Mouse (Mus musculus) layer of hippocampus, postnatal 10 days (tissue): ENCODE results near the gene Ttl. TPM values are rescaled to one million over a fixed set of nuclear protein-coding genes. Genes with fewer than 3 reads are reported as not detected.

Experiments
- DNase-seq, 2 experiments: peaks; one replicate each; pipeline ENCODE4 v3.0.0; 2021; ENCODE audit warnings: low spot score in 2 of 2
- long read RNA-seq: library from polyadenylated mRNA; stranded (forward); transcript quantifications from one replicate; pipeline ENCODE4 v2.0.0, GENCODE M21; 2023
- total RNA-seq, 2 experiments: library from RNA; stranded (reverse); gene quantifications; 2 replicates each; pipeline ENCODE4 v1.2.3; 2021

Gene Ttl
- total RNA-seq = 10 to 100 TPM; 61.4 to 62.4 TPM
- long read RNA-seq, full-length matches to known transcripts = 30 of 47 reads
- long read RNA-seq, partial matches to known transcripts = 3 of 47 reads
- long read RNA-seq, other reads (novel, unspliced or antisense) = 14 of 47 reads

GRCm38 (mm10) chr2:129065437-129066282, at the start of gene Ttl:
Gene Ttl, plus strand, starts transcription at chr2:129065942.
- DNase-seq = peak; percentile 70 to 82

DNA sequence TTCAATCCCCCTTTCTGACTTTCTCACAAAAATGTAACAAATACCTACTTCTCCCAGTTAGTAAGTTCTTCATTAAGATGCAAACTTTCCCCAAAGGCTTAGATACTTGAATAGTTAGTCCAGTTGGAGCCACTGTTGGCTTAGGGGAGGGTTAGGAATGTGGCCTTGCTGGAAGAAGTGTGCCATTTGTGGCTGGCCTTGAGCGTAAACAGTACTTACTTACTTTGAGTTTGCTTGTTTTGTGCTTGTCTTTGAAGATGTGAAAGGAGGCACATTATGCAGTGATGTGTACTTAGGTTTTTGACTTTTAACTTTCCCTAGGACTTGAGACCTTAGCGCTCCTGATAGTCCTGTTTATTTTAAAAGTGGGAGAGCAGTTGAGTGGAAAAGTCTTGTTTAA, 45.6 kb upstream of the Ttl start:
- no peak for DNase-seq

DNA sequence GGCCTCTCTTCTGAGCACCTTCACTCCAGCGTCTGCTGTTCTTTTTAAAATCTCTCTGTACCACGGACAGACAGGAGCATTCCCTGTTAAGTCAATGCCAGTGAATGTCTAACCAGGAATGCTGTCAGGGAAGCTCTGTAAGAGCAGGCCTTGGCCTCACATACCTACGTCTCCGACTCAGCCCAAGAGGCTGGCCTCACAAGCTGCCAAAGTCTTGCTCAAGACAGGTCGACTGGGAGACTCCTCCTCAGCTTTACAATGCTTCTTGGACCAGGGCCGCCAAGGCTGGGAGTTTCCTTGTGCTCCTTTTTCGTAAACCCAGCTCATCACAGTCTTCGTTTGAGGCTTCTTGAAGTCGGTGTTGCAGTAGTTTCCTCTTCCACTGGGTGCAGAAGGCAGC, 40.9 kb upstream of the Ttl start:
- DNase-seq = no peak

- DNase-seq = no peak
Measured at GRCm38 (mm10) chr2:129035381-129035780, 30.4 kb upstream of the Ttl start.

DNA sequence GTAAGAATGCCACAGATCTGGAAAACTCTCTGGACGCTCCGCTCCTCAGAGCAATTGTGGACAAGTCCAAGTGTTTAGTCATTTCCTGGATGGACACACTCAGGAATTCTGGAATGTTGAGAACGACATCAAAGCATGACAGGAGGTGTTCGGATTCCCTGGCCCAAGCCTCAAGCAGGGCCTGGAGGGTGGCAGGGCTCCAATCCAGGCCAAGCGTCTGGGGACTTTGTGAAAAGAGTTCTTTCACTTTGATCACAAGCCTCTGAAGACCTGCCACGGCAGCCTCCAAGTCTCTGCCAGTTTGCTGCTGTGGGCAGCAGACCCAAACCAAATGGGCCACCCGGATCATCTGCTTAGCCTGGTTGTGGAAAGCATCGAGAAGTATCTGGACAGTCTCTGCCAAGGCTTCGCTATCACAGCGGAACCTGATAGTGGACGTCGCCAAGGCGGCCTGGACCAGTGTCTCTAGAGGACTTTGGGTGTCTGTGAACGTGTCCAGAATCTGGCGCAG, 27.3 kb upstream of the Ttl start:
- peak; percentile 18 to 23 for DNase-seq

GRCm38 (mm10) chr2:129038937-129039631, 26.7 kb upstream of the Ttl start:
- DNase-seq = peak; percentile 25

DNA sequence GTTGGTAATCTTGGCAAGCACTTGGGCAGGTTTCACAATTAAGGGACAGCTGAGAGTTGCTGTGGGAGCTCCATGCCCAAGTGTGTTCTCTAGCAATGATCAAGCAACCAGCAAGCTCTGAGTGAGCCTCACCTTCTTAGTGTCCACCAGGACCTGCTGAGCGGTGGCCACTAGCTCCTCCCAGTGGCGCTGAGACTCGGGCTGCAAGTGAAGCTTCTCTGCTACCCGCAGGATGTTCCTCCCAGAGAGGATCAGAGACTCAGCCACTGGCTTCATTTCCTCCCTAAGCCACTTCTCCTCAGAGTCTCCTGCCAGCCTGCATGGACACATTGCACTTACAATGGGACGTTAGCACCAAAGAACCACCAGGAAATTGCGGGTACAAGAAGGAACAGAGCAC, 25.2 kb upstream of the Ttl start:
- DNase-seq = no peak

GRCm38 (mm10) chr2:129046172-129046845, 19.4 kb upstream of the Ttl start:
- no peak for DNase-seq

DNA sequence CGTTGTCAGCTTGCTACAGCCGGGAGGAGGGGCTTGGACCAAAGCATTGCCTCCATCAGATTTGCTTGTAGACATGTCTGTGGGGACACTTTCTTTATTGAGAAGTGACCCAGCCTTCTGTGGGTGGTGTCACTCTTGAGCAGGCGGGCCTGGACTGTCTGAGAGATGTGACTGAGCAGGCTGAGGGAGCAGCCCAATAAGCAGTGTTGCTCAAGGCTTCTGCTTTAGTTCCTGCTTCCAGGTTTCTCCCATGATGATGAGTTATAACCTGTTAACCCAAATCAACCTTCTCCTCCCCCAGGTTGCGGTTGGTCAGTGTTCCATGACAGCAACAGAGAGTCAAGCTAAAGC, 18.9 kb upstream of the Ttl start:
- DNase-seq = no peak

DNA sequence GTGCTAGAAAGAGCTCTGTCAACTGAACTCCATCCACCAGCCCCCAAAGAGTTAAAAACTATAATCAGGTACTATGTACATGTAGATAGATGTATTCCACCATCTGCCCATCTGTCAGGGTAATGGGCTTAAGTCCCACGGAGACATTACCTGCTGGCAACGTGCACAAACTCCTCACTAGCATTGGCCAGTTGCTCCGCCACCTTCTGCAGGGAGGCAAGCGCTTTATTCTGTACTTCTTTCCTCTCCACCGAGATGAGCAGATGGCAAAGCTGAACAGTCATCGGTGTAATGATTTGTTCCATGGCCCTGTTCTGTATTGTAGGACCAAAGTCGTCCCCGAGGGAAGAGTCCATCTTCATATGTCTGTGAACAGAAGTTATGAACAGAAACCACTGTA, 17.9 kb upstream of the Ttl start, which contains the start of gene Vinac1:
Gene Vinac1, minus strand, starts transcription at position 362 of the 400 bp plus-strand sequence.
- no peak for DNase-seq

DNA sequence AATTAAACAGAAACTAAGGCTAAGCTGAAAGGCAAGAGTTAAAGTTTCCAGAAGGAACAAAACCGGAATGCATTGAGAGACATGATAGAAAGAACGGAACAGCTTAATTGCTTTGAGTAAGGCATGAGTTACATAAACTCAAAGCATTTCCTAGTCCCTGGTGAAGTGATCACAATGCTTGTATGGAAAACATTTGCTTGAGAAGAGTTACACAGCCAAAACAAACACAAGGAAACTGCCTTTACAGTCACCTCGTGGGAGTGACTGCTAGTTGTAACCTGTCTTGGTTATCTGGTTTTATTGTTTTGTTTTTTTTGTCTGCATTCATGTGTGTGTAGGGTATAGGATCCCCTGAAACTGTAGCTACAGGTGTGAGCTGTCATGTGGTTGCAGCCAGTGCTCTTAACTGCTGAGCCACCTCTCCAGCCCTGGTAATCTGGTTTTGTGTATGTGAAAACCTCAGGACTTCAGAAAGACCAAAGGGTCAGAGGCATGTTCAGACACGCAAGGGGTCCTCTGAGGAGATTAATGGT, 13.2 kb upstream of the Ttl start:
- DNase-seq = no peak

DNA sequence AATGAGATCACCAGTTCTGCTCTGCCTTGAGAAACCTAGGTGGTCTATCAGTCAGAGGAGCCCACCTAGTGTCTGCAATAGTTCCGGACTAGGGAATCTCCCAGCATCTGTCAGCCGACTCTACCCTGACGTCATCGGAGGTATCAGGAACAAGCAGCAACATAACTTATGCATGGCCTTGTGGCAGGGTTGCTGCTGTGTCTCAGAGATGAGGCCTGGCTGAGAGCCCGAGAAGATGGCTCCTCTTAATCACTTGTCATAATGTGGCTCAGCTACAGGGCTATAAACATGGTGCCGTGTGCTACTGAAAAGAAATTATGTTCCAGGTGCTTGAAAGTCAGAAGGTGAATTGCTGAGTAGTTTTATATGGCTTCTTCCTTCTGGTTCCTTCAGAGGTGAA, 10.0 kb upstream of the Ttl start:
- no peak for DNase-seq

DNA sequence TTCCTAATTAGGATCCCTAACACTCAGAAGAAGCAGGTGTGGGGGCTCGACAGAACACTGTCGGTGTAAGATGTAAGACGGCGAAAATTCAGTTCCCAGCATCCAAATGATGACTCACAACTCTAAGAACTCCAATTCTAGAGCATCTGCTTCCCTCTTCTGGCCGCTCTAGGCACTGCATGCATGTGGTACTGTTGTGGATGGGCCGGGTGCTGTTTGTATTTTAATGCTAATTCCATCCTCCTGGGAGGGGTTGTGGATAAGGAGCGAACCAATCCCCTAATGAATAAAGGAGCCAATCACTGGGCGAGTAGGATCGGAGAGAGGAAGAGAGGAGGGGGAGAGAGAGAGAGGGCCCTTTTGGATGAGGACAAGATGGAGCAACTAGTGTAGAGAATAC, 9.1 kb upstream of the Ttl start:
- DNase-seq = no peak

DNA sequence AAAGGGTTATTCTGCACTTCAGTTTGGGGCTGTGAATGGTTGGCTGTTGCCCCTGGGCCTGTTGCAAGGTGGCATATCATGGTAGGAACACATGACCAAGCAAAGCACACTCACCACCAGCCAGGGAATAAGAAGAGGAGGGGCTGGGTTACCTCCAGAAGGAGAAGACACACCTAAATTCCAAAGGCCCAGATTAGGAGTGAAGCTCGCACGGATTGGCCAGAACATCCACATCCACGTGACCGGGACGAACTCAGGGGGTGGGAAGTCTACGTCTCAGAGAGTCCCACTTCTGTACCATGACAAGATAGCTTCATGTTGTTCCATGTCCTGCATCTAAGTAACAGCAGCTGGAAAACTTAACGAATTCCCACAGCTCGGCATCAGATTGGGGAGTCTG, 8.5 kb upstream of the Ttl start:
- DNase-seq = no peak

DNA sequence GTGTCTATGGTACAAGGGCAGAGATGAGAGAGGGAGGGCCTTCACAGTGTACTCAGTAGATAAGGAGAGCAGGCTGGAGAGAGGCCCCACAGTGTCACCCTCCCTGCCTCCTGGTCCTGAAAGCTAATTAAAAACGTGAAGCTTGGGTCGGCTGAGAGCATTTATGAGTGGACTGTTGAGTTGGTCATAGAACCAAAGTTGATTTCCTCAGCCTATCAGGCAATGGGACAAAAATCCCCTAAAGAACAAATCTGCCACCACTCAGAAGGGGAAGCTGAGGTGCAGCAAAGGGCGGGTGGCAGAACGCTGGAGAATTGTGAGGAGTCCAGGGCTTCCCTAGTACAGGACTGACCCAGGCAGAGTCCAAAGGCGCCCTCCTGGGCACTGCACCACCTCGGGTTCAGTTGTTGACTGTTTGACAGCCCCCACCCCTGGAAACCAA, 7.8 kb upstream of the Ttl start:
- no peak for DNase-seq

DNA sequence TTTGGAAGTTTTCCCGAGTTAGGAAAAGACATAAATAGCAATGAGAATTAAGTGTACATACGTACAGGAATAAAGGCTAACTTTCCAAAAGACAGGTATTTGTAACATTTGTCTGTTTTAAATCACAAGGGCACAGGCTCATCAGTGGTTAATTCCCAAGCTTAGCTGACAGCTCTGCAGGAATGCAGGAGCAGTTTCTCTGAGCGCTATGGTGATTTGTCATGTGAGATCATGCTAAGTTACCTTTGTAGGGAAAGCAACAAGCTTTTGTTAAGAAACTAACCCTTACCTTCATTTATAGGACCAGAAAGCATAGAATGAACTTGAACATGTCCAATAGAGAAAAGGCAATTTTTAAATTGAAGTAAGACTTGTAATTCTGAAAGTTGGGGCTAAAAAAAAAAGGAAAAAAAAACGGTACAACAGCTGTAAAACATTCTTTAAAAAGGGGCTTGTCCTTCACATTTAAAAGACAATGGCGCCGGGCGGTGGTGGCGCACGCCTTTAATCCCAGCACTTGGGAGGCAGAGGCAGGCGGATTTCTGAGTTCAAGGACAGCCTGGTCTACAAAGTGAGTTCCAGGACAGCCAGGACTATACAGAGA, 4.2 kb upstream of the Ttl start:
- DNase-seq = no peak

- DNase-seq = peak; percentile 46 to 55
Measured at GRCm38 (mm10) chr2:129066326-129066725, 584 bp downstream of the Ttl start.

GRCm38 (mm10) chr2:129070296-129070695, 4.6 kb downstream of the Ttl start:
- no peak for DNase-seq

DNA sequence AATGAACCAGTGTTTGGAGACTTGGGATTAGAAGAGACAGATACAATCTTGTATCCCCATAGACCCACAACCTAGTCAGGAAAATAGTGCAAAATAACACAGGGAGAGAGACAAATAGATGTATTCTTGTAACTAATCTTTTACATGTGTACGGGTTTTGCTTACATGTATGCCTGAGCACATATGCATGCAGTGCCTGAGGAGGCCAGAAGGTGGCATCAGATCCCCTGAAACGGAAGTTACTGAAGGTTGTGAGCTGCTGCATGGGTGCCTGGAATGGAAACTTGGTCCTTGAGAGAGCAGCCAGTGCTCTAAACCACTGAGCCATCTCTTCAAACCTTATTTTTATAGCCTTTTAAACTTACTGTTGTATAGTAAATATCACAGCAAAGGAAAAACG, 12.6 kb downstream of the Ttl start:
- no peak for DNase-seq

GRCm38 (mm10) chr2:129079194-129079593, 13.5 kb downstream of the Ttl start:
- no peak for DNase-seq

DNA sequence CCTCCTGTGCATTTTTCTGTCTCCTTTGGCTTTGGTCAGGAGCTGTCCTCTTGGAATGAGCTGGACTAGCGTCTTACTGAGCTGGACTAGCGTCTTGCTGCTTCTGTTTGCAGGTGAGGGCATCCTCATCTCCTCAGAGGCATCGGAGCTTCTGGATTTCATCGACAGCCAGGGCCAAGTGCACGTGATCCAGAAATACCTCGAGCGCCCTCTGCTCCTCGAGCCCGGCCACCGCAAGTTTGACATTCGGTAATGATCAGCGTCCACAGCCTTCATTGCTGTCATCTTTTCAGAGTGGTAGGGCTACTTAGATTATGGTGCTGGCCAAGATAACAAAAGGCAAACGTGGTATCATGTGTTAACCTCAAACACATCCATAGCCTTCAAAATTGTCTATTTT, 15.4 kb downstream of the Ttl start:
- DNase-seq = no peak
